Mouse (Mus musculus): Measurements from ENCODE around the gene Grik3.

Grik3 gene

DNA sequence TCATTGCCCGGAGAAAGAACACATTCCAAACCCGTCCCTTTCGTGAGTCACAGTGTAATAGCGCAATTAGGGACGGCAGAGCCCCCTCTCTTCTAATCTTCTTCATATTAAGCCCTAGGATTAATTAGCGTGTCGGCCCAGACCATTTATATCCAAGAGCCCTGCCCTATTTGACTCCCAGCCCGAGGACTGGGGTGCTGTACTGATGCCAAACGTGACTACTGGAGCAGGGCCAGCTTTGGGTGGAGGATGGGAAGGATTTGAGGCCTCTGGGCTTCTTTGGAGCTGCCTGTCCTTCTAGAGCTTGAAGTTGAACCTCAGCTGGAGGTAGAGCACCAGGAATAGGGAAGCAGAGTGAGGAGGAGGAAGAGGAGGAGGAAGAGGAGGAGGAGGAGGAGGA lies 2.2 kb downstream of the Grik3 start:
- no peak for DNase-seq

DNA sequence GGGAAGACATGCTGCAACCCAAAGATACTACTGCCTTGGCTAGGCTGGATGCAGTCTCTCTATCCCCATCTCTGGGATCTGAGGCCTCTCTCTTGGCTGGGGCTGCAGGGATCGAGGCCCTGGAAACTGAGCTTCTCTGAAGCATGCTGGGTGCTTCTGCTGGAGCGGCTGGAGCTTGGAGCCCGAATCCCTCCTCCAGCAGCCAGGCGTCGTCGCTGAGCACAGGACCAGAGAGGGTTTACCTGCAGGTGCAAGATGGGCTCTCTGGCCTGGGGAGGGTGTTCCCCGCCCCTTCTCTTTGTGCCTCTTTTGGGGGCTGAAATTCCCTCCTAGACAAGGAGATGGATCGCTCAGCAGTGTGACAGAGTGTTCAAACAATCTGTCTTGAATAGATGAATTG lies 2.6 kb downstream of the Grik3 start:
- no peak for DNase-seq

DNA sequence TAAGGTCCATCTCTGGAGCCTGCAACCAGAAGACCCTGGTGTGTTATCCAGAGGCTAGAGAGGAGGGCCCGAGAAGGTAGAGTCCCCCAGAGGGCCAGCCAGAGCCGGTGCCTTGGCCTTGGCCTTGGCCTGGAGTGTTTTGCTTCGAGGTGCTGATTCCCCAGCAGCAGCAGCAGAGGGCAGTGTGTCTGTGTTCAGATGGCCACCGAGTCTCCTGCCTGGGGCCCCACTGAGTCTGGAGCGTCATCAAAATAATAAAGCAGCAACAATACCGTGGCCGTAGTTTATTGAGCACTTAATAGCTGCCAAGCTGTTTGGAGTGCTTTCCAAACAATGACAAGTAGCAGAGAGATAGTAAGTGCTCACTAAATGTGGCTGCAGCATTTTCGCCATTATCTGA lies 5.0 kb downstream of the Grik3 start:
- DNase-seq: no peak

DNA sequence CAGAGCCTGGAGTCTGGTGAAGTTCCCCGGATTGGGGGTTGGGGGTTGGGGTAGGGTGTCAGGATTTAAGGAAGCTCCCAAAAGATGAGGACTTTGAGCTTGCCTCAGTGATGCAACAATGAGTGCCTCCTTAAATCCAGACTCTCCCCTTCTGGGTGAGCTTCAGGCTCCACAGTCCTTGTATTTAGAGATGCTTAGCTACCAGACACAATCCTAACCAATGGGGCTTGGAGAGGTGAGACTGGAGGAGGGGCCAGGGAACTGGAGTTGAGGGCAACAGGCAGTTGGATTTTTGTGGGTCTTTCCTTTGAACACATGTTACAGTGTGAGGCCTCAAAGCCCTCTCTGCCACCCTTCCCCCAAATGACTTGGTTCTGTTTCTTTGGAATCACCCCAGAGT lies 6.5 kb downstream of the Grik3 start:
- DNase-seq: no peak

DNA sequence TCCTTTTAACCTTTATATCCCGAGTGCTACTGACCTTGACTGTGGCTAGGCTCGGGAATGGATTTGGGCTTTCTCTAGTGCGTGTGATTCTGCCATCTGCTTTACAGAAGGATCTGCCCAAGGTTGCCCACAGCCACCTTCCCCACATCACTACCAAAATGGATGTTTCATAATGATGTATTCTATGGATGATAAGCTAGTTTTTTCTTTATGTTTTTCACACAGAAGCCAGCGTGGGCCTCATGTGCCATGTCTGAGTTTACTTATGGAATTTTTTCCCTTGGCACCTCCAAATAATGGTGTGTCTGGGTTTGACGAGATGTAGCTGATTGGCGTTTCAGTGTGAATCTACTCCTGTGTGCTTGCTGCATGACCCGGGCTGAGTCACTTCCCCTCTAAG lies 7.0 kb downstream of the Grik3 start:
- DNase-seq: no peak

- DNase-seq: no peak
Observed at GRCm38 (mm10) chr4:125498866-125499265, 8.4 kb downstream of the Grik3 start.

- no peak for DNase-seq
Observed at GRCm38 (mm10) chr4:125502861-125503260, 12.4 kb downstream of the Grik3 start.

DNA sequence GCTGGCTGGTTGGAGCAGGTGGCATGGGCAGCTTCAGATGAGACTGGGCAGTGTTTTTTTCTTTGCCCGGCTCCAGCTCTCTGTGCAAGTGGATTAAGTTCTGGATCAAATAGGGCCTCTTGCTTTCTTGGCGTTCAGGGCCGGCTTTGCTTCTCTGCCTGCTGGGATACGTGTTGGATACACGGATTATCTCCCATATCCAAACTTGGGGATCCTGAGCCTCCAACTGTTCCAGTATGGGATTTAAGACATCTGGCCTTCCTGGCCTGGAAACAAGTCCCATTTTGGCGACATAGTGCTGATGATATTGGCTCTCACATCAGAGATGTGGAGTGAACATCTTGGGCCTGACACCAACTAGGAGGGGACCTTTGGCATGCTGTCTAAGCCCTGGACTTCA lies 21.9 kb downstream of the Grik3 start:
- no peak for DNase-seq

DNA sequence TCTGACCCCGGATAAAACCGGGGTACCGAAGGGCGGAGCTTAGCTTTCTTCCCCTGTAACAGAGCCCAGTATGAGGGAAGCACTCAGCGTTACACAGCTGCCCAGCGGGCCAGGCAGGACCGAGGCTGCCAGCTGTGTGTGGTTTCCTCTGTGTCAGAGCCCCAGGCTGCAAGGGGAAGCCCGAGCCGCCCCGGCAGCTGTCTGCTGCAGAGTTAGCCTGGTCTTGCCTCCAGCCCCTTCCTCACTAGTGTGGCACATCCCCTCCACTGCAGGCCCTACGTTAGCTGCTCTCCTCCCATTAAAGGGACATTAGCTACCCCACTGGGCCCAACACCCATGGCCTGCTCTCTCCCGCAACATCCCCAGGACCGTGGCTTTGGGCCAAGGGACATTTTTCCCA lies 25.1 kb downstream of the Grik3 start:
- DNase-seq: no peak

DNA sequence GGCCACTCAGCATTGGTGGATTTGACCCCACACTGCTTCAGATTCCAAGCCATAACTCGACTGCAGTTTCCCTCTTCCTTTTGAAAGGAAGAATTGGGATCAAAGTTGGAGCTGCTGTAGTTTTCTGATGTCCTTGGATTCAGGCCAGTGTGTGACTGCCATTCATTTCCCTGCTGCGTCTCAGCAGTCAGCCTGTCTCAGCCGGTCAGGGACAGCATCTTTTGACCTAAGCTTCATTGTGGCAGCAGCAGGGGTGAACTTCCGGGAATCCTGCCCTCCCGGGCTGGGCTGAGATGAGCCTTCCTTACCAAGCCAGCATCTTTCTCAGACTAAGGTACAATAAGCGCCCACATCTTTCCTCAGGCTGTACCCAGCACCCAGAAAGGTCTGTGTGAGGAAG lies 26.1 kb downstream of the Grik3 start:
- DNase-seq: no peak

DNA sequence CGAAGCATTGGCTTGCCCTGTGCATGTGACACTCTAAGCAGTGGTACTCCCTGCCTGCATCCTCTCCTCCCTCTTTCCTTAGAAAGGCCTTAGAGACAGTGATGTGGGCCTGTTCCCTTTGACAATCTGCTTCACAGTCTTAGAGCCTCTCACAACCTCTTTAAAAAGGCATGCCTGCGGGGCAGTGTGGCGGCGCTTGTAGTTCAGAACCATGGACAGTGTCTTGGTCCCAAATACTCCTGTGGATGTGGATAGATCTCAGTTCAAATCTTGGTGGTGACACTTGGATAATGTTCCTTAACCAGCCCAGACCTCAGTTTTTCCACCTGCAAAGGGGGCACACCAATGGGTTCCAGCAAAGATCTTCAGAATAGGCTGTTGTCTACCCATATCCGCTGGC lies 28.4 kb downstream of the Grik3 start:
- DNase-seq: no peak

DNA sequence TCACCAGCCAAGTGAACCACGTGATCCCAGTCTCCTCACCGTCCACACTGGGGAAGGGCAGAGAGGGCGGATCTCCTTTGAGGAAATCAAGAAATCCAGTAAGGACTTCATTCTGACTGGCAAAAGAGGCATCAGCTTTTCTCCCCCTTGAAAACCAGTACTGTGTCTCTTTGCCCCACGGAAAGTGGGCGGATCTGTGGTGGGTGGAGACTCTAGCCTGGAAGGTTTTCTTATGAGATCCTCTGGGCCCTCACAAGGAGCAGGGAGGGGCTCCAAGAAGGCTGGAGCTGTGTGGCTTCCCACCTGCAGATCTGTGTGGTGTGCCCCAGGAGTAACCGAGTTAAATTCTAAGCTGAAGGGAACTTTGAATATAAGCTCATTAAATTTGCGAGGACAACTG lies 32.4 kb downstream of the Grik3 start:
- no peak for DNase-seq

- no peak for DNase-seq
Observed at GRCm38 (mm10) chr4:125525266-125525665, 34.8 kb downstream of the Grik3 start.

DNA sequence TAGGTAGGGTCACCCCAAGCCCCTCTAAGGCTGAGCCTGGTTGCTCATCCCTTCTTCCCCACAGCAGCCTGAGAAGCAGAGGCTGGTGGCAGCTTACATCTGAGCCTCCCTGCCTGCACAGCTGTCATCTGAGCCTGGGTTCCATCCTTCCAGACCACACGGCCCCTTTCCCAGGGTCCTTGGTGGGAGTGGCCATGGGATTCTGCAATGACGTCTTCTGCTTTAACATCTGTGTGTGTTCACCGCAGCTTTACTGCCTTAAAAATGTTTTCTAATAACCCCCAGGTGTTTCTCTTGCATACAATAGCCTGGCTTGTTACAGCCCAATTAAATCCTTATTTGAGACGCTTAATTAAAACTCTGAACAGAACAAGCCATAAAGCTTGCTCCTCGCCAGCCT lies 35.9 kb downstream of the Grik3 start:
- no peak for DNase-seq

DNA sequence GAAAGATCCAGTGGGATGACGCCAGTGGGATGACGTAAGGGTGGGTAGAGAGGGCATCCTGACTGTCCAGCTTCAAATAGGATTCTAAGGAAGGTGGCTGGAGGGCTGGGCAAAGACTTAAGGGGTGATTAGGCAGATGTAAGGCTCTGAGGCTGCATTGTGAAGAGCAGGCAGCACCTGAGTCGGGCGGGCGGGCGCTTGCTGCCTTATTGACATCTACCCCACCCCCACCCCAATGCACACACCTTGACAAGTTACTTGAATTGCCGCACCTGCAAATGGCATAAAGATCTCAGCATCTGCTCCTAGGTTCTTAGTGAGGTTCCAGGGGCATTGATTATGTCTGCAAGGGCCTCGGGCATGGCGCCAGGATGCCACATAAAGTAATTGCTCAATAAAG lies 43.5 kb downstream of the Grik3 start:
- no peak for DNase-seq

- no peak for DNase-seq
Observed at GRCm38 (mm10) chr4:125534449-125534848, 43.9 kb downstream of the Grik3 start.

- DNase-seq: no peak
Observed at GRCm38 (mm10) chr4:125534991-125535401, 44.5 kb downstream of the Grik3 start.

- DNase-seq: no peak
Observed at GRCm38 (mm10) chr4:125535465-125535864, 45.0 kb downstream of the Grik3 start.

DNA sequence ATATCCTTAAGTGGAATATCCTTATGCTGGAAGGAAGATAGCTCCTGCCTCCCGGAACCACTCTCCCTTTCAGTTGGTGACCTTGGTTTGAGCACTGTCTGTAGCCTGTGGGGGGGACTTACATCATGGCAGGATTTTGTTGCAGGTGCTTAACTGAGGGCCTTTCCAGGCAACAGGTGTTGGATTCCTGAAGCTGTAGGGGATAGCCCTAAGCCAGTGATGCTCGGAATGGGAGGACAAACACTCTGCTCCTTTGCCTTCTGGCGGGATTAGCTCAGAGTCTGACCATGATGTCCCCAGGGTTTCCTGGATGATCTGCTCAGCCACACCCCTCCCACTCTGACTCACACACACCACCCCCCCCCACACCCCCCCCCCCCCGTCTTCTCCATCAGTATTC lies 45.5 kb downstream of the Grik3 start:
- DNase-seq: no peak

DNA sequence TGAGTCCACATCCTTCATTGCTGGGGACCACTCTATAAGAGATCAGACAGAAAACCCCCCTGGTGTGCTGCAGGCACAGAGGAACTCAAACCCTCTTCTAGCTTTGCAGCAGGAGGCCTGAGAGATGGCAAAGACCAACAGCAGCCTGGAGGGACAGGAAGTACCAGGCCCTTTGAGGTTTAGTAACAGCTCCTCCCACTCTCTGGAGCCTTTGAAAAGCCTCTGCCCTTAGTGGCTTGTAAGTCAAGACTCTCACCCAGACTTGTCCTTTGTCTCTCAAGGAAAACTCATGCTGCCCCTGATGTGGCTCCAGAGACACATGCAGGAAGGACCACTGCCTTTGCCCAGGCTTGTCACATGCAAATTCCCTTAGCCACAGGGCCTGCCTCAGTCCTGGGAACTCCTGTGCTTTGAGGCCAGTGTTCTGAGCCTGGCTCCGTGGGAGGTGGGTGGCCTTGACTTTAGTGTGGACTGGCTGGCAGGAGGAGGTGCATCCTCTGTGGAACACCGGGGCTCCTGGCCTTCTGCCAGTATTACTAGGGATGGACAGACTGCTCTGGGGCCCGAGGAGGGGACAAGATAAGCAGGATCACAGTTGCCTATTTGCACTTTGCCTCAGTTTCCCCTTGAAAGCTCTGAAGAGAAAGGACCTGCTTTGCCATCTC lies 47.9 kb downstream of the Grik3 start:
- DNase-seq: no peak

DNA sequence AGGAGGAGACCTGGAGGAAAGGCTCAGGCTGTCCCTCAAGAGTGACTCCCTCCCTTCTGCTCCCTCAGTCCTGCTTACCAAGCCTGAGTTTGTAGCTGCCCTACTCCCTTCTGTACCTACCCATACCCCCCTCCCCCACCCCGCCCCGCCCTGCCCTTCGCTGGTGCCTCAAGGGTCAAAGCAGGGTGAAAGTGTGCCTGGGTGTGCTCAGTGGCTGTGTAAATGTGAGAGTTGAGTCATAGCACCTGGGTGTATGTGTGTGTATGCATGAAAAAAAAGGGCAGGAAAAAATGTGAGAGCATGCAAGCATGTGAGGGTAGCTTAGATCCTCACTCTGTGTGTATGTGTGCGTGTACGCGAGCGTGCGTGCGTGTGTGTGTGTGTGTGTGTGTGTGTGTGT lies 49.1 kb downstream of the Grik3 start:
- DNase-seq: no peak

DNA sequence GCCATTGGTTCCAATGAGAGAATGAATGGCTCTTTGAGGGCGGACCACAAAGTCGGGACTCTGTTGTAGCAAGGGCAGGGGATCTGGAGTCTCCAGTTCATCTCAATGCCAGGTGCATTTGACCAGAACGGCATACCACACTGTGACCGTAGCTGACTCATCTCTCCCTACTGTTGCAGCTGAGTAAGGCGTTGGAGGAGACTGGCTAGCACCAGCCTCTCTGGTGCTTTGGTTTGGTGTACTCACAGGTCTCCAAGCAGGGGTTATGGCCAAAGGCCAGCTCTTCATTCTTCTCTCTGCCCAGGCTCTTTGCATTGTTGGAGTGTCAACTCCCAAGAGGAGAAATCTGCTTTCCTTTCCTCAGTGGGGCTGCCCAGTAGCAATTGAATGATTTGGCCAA lies 52.7 kb downstream of the Grik3 start:
- DNase-seq: no peak

GRCm38 (mm10) chr4:125544947-125545767 lies 54.7 kb downstream of the Grik3 start:
- DNase-seq: no peak

DNA sequence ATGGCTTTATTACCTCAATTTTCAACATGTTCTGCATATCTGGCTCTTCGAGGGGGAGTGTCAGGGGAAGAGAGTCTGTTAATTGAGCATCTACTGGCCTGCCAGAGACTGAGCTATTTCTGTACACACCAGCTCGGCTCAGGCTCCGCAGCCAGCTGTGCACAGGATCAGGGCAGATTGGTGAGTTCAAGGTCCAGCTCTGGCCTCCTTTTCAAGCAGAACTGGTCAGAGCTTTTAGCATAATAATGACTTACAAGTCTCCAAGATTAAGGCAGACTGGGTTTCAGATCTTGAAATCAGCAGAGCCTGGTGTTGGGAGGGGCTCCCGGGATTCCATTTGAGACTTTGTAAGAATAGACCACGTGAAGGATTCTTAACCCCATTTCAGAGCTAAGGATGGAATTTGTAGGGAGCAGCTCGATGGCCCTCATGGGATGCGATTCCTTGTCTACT lies 55.3 kb downstream of the Grik3 start:
- no peak for DNase-seq

- DNase-seq: no peak
Observed at GRCm38 (mm10) chr4:125548190-125548589, 57.7 kb downstream of the Grik3 start.

All from lung, postnatal 36 days (tissue).